Mouse (Mus musculus) limb, embryonic 15.5 days (tissue): ENCODE data around the gene Cep95. TPM values are rescaled to one million over a fixed set of nuclear protein-coding genes. Genes with fewer than 3 reads are reported as not detected.
A peak's percentile ranks its signal among the peaks of the same experiment; 100 is the strongest.

ENCODE experiments used
- ATAC-seq: fragments of 200-750 bp; cut with Nextera tagmentation; 2 replicates; pipeline ENCODE4 v1.8.0; 2017; ENCODE audit warnings: low read depth, moderate TSS enrichment; ENCODE audit not compliant: insufficient number of reproducible peaks, low FRiP score, low TSS enrichment
- H3K27ac ChIP-seq: fragments of 300-500 bp; sonication (generic); 2 replicates; pipeline ENCODE4 v1.5.1; 2015; ENCODE audit warnings: moderate library complexity, mild to moderate bottlenecking, inconsistent platforms
- H3K27me3 ChIP-seq: fragments of 300-500 bp; sonication (generic); 2 replicates; pipeline ENCODE4 v1.6.1; 2015; ENCODE audit warnings: inconsistent platforms
- H3K36me3 ChIP-seq: fragments of 300-500 bp; sonication (generic); 2 replicates; pipeline ENCODE4 v1.6.1; 2015; ENCODE audit warnings: inconsistent platforms
- H3K4me1 ChIP-seq: fragments of 300-500 bp; sonication (generic); 2 replicates; pipeline ENCODE4 v1.6.1; 2015; ENCODE audit warnings: inconsistent platforms
- H3K4me2 ChIP-seq: fragments of 300-500 bp; sonication (generic); 2 replicates; pipeline ENCODE4 v1.6.1; 2015; ENCODE audit warnings: mild to moderate bottlenecking, inconsistent platforms
- H3K4me3 ChIP-seq: fragments of 300-500 bp; sonication (generic); 2 replicates; pipeline ENCODE4 v1.5.1; 2015; ENCODE audit warnings: mild to moderate bottlenecking, inconsistent platforms
- H3K9ac ChIP-seq: fragments of 300-500 bp; sonication (generic); 2 replicates; pipeline ENCODE4 v1.6.1; 2015; ENCODE audit warnings: inconsistent platforms
- H3K9me3 ChIP-seq: fragments of 300-500 bp; sonication (generic); 2 replicates; pipeline ENCODE4 v1.6.1; 2016; ENCODE audit warnings: inconsistent platforms
- WGBS: fragments of 180-500 bp; shearing (Covaris S2); methylation state at CpG from one replicate; pipeline ENCODE4 v1.1.7; 2015; 5-methylcytosine and 5-hydroxymethylcytosine counted together
- polyA plus RNA-seq: library from polyadenylated mRNA; unstranded; fragments of >200 nt; fragmentation: Nextera tagmentation; extraction: Ambion mirVana; gene quantifications from 2 replicates; pipeline ENCODE4 v1.2.1, GENCODE M21; 2015

Cep95 gene
- polyA plus RNA-seq, 1 experiment from 2014 or later = 21.9 TPM

DNA sequence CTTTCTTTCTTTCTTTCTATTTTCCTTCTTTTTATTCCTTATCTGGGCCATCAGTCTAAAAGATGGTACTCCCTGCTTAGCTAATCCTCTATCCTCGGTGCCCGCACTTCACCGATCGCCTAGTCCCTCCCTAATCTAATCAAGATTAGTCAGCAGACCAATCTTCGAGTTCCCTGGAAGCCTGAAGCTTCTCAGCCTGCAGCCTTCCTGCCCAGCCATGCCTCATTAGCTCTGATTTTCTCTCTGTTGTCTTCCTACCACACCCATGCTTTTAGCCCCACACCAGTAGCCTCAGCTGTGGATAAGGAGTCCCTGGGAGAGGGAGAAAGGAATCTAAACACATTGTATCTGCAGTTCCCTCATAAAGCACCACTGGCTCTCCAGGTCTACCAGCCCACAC is 33.5 kb upstream of the Cep95 start:
- Histone ChIP-seq H3K4me2 (no peak overlapping the region), H3K4me3 (no peak overlapping the region), H3K9ac (no peak overlapping the region), H3K27ac (no peak overlapping the region), H3K27me3 (no peaks in the 10 kb centered on the region), H3K36me3 (no peaks in the 10 kb centered on the region), H3K4me1 (no peaks in the 10 kb centered on the region), H3K9me3 (no peaks in the 10 kb centered on the region)
- no peak for ATAC-seq
- WGBS = 74% methylated on average over 5 of the region's 5 CpGs

DNA sequence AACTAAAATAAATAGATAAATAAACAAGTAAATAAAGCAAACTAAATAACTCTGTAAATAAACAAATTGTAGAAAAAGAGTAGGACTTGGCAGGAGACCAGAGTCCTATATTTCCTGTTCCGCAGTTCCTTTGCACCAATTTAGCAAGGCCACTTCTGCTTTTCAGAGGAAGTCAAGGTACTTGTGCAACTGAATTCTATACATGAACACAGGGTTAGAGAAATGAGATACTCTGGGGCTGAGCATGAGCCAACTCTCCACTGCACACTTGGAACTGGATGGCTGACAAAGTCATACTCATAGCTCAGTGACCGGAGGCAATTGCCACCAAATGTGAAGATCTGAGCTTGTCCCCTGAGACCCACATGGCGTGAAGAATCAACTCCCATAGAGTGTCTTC is 30.0 kb upstream of the Cep95 start:
- H3K27me3 ChIP-seq = no peaks in the 10 kb centered on the region
- H3K36me3 ChIP-seq = no peaks in the 10 kb centered on the region
- peaks cover 8% of the 10 kb centered on the region for H3K4me1 ChIP-seq
- WGBS = 91% methylated on average over 3 of the region's 3 CpGs
- H3K9ac ChIP-seq = no peak overlapping the region
- ATAC-seq = no peak
- H3K9me3 ChIP-seq = no peaks in the 10 kb centered on the region
- H3K27ac ChIP-seq = no peak overlapping the region
- H3K4me3 ChIP-seq = no peak overlapping the region
- no peak overlapping the region for H3K4me2 ChIP-seq

DNA sequence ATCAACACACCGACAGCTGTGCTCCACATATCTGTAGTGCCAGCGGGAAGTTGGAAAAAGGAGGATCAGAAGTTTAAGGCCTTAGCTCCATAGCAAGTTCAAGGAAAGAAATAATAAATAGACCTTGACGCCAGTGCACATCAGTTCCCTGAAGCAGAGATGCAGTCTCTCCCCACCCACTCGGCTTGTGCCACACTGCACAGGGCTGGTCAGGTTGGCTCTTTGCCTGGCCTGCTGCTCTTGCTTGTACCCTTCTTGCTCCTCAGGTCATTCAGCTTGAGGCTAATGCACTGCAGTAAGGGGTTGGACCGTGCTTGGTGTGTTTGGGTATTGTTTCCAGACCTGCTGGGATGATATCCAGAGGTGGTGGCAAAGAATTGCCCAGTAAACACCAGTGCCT is 28.5 kb upstream of the Cep95 start:
- H3K27me3 ChIP-seq = no peaks in the 10 kb centered on the region
- H3K4me2 ChIP-seq = no peak overlapping the region
- no peak overlapping the region for H3K9ac ChIP-seq
- no peak overlapping the region for H3K4me3 ChIP-seq
- peaks cover 8% of the 10 kb centered on the region for H3K4me1 ChIP-seq
- WGBS = 86% methylated on average over 5 of the region's 5 CpGs
- no peaks in the 10 kb centered on the region for H3K9me3 ChIP-seq
- no peak for ATAC-seq
- no peak overlapping the region for H3K27ac ChIP-seq
- peaks cover 11% of the 10 kb centered on the region for H3K36me3 ChIP-seq

DNA sequence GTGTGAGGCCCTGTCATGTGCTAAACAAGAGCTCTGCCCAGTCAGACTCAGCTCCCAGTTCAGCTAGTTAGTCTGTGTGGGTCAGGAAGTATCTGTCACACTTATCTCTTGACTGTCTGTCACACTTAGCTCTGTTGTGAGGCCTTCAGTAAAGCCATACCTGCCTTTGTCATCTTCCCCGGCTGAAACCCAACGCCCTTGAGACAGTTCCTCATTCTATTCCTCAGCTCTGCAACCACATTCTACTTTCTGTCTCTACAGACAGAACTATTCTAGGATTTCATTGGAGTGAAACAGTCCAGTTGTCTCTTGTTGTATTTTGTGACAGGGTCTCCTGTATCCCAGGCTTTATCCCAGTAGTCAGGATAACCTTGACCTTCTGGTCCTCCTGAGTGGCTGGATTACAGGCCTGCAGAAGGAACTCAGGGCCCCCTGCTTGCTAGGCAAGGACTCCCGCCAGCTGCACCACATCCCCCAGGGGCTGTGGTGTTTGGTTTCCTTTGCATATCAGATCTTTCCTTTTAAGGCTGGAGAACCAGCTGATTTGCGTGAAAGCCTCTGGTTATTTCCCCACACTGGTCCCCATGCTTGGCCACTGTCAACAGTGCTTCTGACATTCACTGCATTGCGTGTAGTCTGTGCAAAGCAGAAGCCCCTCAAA is 26.8 kb upstream of the Cep95 start:
- peak; percentile 52 for ATAC-seq

DNA sequence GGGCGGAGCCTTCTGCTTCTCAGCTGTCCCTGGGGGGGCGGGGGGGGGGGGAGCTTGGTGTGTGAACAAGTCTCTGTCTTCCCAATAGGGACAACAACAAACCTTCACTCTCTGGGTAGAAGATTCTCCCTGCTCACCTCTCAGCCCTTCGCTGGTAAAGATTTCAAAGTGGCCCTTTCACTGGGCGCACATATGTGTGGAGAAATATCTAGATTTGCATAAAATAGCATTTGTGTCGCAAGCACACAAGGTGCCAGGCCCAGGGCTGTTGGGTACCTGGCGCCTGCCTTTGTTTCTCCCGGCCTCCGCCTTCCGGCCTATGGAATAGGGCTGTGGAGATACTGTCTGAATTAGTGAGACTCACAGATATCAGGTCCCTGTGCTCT is 26.3 kb upstream of the Cep95 start:
- Histone ChIP-seq H3K4me3 (no peak overlapping the region), H3K27ac (peak overlapping the region; percentile 66; the same call in 1 of the 2 replicates), H3K4me2 (no peak overlapping the region), H3K36me3 (peaks cover 31% of the 10 kb centered on the region), H3K27me3 (no peaks in the 10 kb centered on the region), H3K4me1 (peaks cover 8% of the 10 kb centered on the region), H3K9me3 (no peaks in the 10 kb centered on the region), H3K9ac (no peak overlapping the region)
- ATAC-seq = no peak
- WGBS = 68% methylated on average over 9 of the region's 9 CpGs

More for the DNA sequence above, 26.8 kb upstream of the Cep95 start:
- H3K9ac ChIP-seq = no peak overlapping the region
- no peak overlapping the region for H3K4me3 ChIP-seq
- peaks cover 26% of the 10 kb centered on the region for H3K36me3 ChIP-seq
- 29% methylated on average over 5 of the region's 5 CpGs for WGBS
- H3K27ac ChIP-seq = peak overlapping the region; percentile 66; the same call in 1 of the 2 replicates
- H3K4me1 ChIP-seq = peaks cover 8% of the 10 kb centered on the region
- H3K9me3 ChIP-seq = no peaks in the 10 kb centered on the region
- no peaks in the 10 kb centered on the region for H3K27me3 ChIP-seq
- H3K4me2 ChIP-seq = no peak overlapping the region

DNA sequence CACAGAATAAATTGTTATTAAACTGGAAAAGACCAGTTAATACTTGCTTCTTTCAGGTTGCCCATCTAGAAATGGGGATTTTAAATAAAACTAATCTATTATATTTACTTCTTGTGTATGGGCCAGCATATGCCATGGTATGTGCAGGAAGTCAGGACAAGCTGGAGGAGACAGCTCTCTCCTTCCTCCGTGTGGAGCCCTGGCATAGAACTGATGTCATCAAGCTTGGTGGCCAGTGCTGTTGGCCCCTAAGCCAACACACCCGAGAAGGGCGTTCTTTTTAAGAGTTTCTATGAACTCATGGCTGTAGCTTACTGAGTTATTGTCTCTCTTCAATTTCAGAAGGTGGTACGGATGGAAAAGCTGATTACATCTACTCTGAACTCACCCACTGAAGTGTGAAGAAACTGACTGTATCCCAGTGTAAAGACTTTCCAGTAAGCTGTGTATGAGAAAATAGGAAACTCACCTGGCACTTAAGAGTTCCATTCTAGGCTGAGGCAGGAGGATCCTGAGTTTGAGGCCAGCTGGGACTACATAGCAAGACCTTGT is 22.4 kb upstream of the Cep95 start:
- no peaks in the 10 kb centered on the region for H3K9me3 ChIP-seq
- H3K4me3 ChIP-seq = no peak overlapping the region
- H3K4me2 ChIP-seq = no peak overlapping the region
- H3K36me3 ChIP-seq = peaks cover 62% of the 10 kb centered on the region
- no peak for ATAC-seq
- H3K9ac ChIP-seq = no peak overlapping the region
- H3K27me3 ChIP-seq = no peaks in the 10 kb centered on the region
- peaks cover 8% of the 10 kb centered on the region for H3K4me1 ChIP-seq
- no peak overlapping the region for H3K27ac ChIP-seq
- WGBS = 91% methylated on average over 4 of the region's 4 CpGs

DNA sequence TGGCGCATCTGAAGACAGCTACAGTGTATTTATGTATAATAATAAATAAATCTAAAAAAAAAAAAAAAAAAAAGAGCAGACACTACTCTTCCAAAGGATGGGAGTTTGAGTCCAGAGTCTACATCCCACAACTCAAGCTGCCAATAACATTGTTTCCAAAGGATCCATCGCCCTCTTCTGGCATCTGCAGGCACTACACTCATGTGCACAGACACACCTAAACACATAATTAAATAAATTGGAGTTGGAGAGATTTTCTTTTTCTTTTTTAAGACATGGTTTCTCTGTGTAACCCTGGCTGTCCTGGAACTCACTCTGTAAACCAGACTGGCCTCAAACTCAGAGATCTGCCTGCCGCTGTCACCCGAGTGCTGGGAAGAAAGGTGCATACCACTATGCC is 21.5 kb upstream of the Cep95 start:
- H3K4me1 ChIP-seq = peaks cover 6% of the 10 kb centered on the region
- H3K27ac ChIP-seq = no peak overlapping the region
- no peaks in the 10 kb centered on the region for H3K9me3 ChIP-seq
- 95% methylated on average over 4 of the region's 4 CpGs for WGBS
- no peak overlapping the region for H3K4me3 ChIP-seq
- no peak overlapping the region for H3K4me2 ChIP-seq
- no peak overlapping the region for H3K9ac ChIP-seq
- H3K27me3 ChIP-seq = no peaks in the 10 kb centered on the region
- peaks cover 68% of the 10 kb centered on the region for H3K36me3 ChIP-seq
- no peak for ATAC-seq

DNA sequence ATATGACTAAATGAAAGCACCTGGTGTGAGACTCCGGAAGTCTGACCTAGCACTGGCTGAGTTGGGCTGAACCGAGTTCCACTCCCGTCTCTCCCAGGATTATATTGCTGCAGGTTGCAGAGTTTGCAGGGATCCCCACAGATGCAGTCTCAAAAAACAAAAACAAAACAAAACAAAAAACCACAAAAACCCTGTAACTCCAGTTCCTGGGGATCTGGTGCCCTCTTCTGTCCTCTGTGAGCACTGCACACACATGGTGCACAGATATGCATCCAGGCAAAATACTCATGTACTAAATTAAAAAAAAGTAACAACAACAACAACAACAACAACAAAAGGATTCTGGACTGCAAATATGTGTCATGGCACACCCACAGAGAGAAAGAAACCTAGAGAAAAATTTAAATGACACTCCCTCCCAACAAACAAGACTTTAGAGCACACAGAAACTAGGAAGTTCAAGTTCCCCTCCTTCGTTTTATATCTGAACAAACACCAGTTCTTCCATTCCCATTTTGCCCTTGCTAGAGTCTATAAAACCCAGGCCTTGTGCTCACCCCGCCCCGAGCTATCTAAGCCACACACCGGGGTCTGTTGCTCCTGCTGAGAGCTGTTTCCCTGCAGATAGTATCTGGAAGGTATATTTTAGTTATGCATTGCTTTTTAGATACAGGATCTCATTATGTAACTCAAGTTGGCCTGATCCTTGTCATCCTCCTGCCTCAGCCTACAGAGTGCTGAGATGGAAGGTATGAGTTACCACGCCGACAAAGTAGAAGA is 18.7 kb upstream of the Cep95 start:
- no peaks in the 10 kb centered on the region for H3K9me3 ChIP-seq
- H3K9ac ChIP-seq = no peak overlapping the region
- no peak overlapping the region for H3K27ac ChIP-seq
- ATAC-seq = no peak
- no peak overlapping the region for H3K4me3 ChIP-seq
- no peaks in the 10 kb centered on the region for H3K27me3 ChIP-seq
- H3K36me3 ChIP-seq = peaks cover 87% of the 10 kb centered on the region
- WGBS = 94% methylated on average over 9 of the region's 9 CpGs
- H3K4me1 ChIP-seq = no peaks in the 10 kb centered on the region
- H3K4me2 ChIP-seq = no peak overlapping the region

DNA sequence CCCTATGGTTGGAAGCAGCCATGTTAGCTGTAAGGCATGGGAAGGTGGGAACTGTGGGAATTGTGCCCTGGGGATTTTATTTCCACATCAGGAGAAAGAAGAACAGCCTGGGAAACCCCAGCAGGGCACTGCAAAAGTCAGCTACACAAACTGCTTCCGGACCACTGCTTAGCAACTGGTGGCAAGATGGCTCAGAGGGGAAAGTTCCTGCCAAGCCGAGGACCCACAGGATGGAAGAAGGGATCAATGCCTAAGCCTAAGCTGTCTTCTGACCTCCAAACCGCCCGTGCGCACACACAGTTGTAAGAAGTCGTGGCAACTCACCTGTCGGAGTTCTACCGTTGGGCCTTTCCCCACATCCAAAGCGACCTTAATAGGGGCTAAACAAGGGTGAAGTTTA is 16.0 kb upstream of the Cep95 start:
- Histone ChIP-seq H3K27me3 (no peaks in the 10 kb centered on the region), H3K9me3 (no peaks in the 10 kb centered on the region), H3K9ac (no peak overlapping the region), H3K4me1 (peaks cover 5% of the 10 kb centered on the region), H3K4me3 (no peak overlapping the region), H3K36me3 (peaks cover 70% of the 10 kb centered on the region), H3K4me2 (no peak overlapping the region), H3K27ac (no peak overlapping the region)
- ATAC-seq = no peak
- WGBS = 93% methylated on average over 9 of the region's 9 CpGs

DNA sequence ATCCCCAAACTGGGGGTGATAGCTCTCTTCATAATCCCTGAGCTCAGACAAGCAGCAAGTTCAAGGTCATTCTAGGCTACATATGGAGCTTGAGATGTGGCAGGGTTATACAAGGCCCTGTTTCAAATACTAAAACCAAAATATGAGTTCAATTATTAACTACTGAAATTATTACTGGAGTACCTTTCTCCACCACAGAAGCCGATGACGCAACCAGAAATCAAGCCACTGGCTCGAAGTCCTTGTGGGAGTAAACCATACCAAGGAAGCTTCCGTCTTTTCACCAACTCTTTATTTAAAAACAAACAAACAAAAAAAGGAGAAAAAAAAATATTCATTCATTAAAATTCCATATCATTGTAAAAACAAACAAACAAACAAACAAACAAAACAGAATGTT is 12.1 kb upstream of the Cep95 start:
- peaks cover 5% of the 10 kb centered on the region for H3K4me1 ChIP-seq
- no peak overlapping the region for H3K4me3 ChIP-seq
- no peaks in the 10 kb centered on the region for H3K27me3 ChIP-seq
- H3K36me3 ChIP-seq = peaks cover 47% of the 10 kb centered on the region
- no peak overlapping the region for H3K27ac ChIP-seq
- no peak overlapping the region for H3K9ac ChIP-seq
- H3K4me2 ChIP-seq = no peak overlapping the region
- no peak for ATAC-seq
- WGBS = 87% methylated on average over 4 of the region's 4 CpGs
- no peaks in the 10 kb centered on the region for H3K9me3 ChIP-seq

DNA sequence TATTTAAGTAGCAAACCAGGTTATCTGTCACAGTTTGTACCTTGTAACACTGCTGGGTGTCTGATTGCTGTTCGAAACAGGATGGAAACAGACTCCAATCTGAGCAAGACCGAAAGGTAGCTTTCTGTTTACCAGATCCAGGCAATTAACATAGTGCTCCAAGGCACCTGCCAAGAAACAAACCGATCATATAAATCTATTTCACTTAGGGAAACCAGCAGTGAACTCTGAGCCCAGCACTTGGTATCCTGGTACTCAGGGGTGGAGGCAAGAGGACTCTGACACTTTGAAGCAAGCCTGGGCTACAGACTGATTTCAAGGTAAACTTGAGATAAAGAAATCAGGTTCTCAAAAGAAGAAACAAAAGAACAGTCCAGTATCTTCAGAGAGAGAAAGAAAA is 11.7 kb upstream of the Cep95 start:
- Histone ChIP-seq H3K36me3 (peaks cover 47% of the 10 kb centered on the region), H3K4me2 (no peak overlapping the region), H3K4me3 (no peak overlapping the region), H3K27ac (no peak overlapping the region), H3K9ac (no peak overlapping the region), H3K27me3 (no peaks in the 10 kb centered on the region), H3K9me3 (no peaks in the 10 kb centered on the region), H3K4me1 (peaks cover 5% of the 10 kb centered on the region)
- WGBS = 84% methylated on average over 3 of the region's 3 CpGs
- no peak for ATAC-seq

DNA sequence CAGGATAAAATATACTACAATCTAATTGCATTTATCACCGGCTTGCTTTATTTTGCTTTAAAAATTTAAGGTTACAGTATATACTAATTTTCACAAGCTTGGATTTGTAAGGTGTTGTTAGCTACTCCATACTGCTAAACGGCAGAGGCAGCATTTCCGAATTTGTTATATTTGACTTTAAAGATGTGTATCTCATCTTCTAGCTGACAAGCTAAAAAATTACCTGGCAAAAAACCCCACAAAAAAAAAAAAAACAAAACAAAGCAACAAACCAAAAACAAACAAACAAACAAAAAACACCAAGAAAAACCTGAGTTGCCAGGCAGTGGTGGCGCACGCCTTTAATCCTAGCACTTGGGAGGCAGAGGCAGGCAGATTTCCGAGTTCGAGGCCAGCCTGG is 10.9 kb upstream of the Cep95 start:
- H3K27me3 ChIP-seq = no peaks in the 10 kb centered on the region
- peak overlapping the region; percentile 60 for H3K4me2 ChIP-seq
- H3K4me3 ChIP-seq = 0 out of 2 replicates have a peak overlapping the region, but pooled peaks have one; percentile 85
- ATAC-seq = no peak
- H3K9me3 ChIP-seq = no peaks in the 10 kb centered on the region
- H3K27ac ChIP-seq = no peak overlapping the region
- H3K9ac ChIP-seq = no peak overlapping the region
- peaks cover 10% of the 10 kb centered on the region for H3K4me1 ChIP-seq
- peaks cover 47% of the 10 kb centered on the region for H3K36me3 ChIP-seq
- 87% methylated on average over 7 of the region's 7 CpGs for WGBS
